Mouse (Mus musculus) left cerebral cortex, adult 9 months (tissue): ENCODE measurements around the gene 4930503B20Rik.

Source experiments
- DNase-seq, 2 experiments: peaks; one replicate each; pipeline ENCODE4 v3.0.0; 2022; ENCODE audit warnings: low spot score in 2 of 2

The 4930503B20Rik gene

GRCm38 (mm10) chr3:146651217-146651616 lies at the start of gene 4930503B20Rik:
Gene 4930503B20Rik (minus strand): TSS chr3:146651317.
- DNase-seq = no peak

GRCm38 (mm10) chr3:146700051-146700450 lies 48.9 kb upstream of the 4930503B20Rik start:
- DNase-seq = no peak

GRCm38 (mm10) chr3:146698982-146699381 lies 47.9 kb upstream of the 4930503B20Rik start:
- no peak for DNase-seq

GRCm38 (mm10) chr3:146692547-146692946 lies 41.4 kb upstream of the 4930503B20Rik start:
- no peak for DNase-seq

- DNase-seq = no peak
Measured at GRCm38 (mm10) chr3:146687121-146687725, 36.1 kb upstream of the 4930503B20Rik start.

GRCm38 (mm10) chr3:146686428-146686827 lies 35.3 kb upstream of the 4930503B20Rik start:
- DNase-seq = no peak

- DNase-seq = peak in 1 of 2 experiments; percentile 34
Measured at GRCm38 (mm10) chr3:146684811-146685675, 33.9 kb upstream of the 4930503B20Rik start, which contains the start of gene Samd13. Gene Samd13 (minus strand): TSS chr3:146685592.

GRCm38 (mm10) chr3:146683095-146683494 lies 32.0 kb upstream of the 4930503B20Rik start:
- DNase-seq = no peak

GRCm38 (mm10) chr3:146682140-146682651 lies 31.1 kb upstream of the 4930503B20Rik start:
- DNase-seq = peak; percentile 43 to 59

GRCm38 (mm10) chr3:146681696-146682095 lies 30.6 kb upstream of the 4930503B20Rik start:
- no peak for DNase-seq

- no peak for DNase-seq
Measured at GRCm38 (mm10) chr3:146680625-146681024, 29.5 kb upstream of the 4930503B20Rik start.

- DNase-seq = no peak
Measured at GRCm38 (mm10) chr3:146679646-146680045, 28.5 kb upstream of the 4930503B20Rik start.

GRCm38 (mm10) chr3:146676193-146676592 lies 25.1 kb upstream of the 4930503B20Rik start:
- no peak for DNase-seq

GRCm38 (mm10) chr3:146675101-146675500 lies 24.0 kb upstream of the 4930503B20Rik start:
- no peak for DNase-seq

GRCm38 (mm10) chr3:146671121-146671520 lies 20.0 kb upstream of the 4930503B20Rik start:
- no peak for DNase-seq

- DNase-seq = no peak
Measured at GRCm38 (mm10) chr3:146661907-146662306, 10.8 kb upstream of the 4930503B20Rik start.

GRCm38 (mm10) chr3:146661001-146661400 lies 9.9 kb upstream of the 4930503B20Rik start:
- DNase-seq = no peak

GRCm38 (mm10) chr3:146659321-146659720 lies 8.2 kb upstream of the 4930503B20Rik start:
- DNase-seq = no peak

GRCm38 (mm10) chr3:146658061-146658639 lies 7.0 kb upstream of the 4930503B20Rik start:
- peak in 1 of 2 experiments; percentile 16 for DNase-seq

GRCm38 (mm10) chr3:146657433-146657832 lies 6.3 kb upstream of the 4930503B20Rik start:
- DNase-seq = no peak

GRCm38 (mm10) chr3:146655111-146655577 lies 4.0 kb upstream of the 4930503B20Rik start:
- no peak for DNase-seq

- DNase-seq = no peak
Measured at GRCm38 (mm10) chr3:146653692-146654091, 2.6 kb upstream of the 4930503B20Rik start.
